Mouse (Mus musculus): ENCODE results near the gene Mex3a.

GRCm38 (mm10) chr3:88571856-88572255 is 39.7 kb downstream of the Mex3a start:
- TF ChIP-seq CTCF (IDR thresholded peaks at IDR 0.05; ENCODE audit: insufficient read depth, low read length) (no peak), POLR2A (IDR thresholded peaks at IDR 0.05; ENCODE audit: borderline replicate concordance, extremely low read depth, low read depth, low read length) (no peak)

All from lung, adult 2 months (tissue).